Mouse (Mus musculus) left cerebral cortex, postnatal 36 days (tissue): ENCODE results near the gene Mrm2. TPM values are rescaled to one million over a fixed set of nuclear protein-coding genes. Genes with fewer than 3 reads are reported as not detected.
A peak's percentile ranks its signal among the peaks of the same experiment; 100 is the strongest.

Source experiments
- DNase-seq, 2 experiments: peaks; one replicate each; pipeline ENCODE4 v3.0.0; 2021 to 2022; ENCODE audit warnings: low spot score in 2 of 2, mixed read lengths in 1 of 2
- intact Hi-C: fragments of 180-260 bp; cut with DNase I; formaldehyde crosslinking; loops from one replicate; pipeline ENCODE4 v1.15.1; 2025
- total RNA-seq, 2 experiments: library from RNA; stranded (reverse); gene quantifications; 2 replicates each; pipeline ENCODE4 v1.2.3; 2021

Mrm2 gene
- total RNA-seq, 2 experiments from 2014 or later: 8.9 to 11.5 TPM

- DNase-seq: peak in 1 of 2 experiments; percentile 38
- intact Hi-C loops: loop anchor here (5.0 kb wide), 1 partner anchor 67 kb away; no protein-coding TSS in a partner anchor
Observed at GRCm38 (mm10) chr5:140284761-140285160, 46.9 kb downstream of the Mrm2 start.

GRCm38 (mm10) chr5:140284011-140284410, 47.7 kb downstream of the Mrm2 start:
- intact Hi-C loops: loop anchor here (5.0 kb wide), 1 partner anchor 67 kb away; no protein-coding TSS in a partner anchor
- DNase-seq: no peak

GRCm38 (mm10) chr5:140282900-140283299, 48.8 kb downstream of the Mrm2 start:
- intact Hi-C loops: loop anchor here (5.0 kb wide), 1 partner anchor 66 kb away; no protein-coding TSS in a partner anchor

GRCm38 (mm10) chr5:140282376-140282775, 49.3 kb downstream of the Mrm2 start:
- intact Hi-C loops: loop anchor here (5.0 kb wide), 1 partner anchor 65 kb away; no protein-coding TSS in a partner anchor
- DNase-seq: no peak

More at GRCm38 (mm10) chr5:140282900-140283299, 48.8 kb downstream of the Mrm2 start:
- no peak for DNase-seq

GRCm38 (mm10) chr5:140280205-140280604, 51.5 kb downstream of the Mrm2 start:
- no peak for DNase-seq
- intact Hi-C loops: loop anchor here (5.0 kb wide), 1 partner anchor 63 kb away; no protein-coding TSS in a partner anchor

Other genes starting within 250 kb of the Mrm2 start
- 10 to 100 TPM; 16.7 to 19.5 TPM for gene Mad1l1, start 10.3 kb downstream of the Mrm2 start, total RNA-seq
- 1 to 10 TPM; 6.2 to 7.6 TPM for gene Nudt1, start 10.2 kb downstream of the Mrm2 start, total RNA-seq
- gene Snx8, start 57.4 kb upstream of the Mrm2 start, total RNA-seq: 10 to 100 TPM; 12.1 to 15.1 TPM
- gene Eif3b, start 87.4 kb upstream of the Mrm2 start, total RNA-seq: 10 to 100 TPM; 86.7 to 90.1 TPM
- not detected for gene Gm4869, start 113.7 kb upstream of the Mrm2 start, total RNA-seq
- 10 to 100 TPM; 19.9 to 20.2 TPM for gene Chst12, start 173.7 kb upstream of the Mrm2 start, total RNA-seq
- gene Grifin, start 233.2 kb upstream of the Mrm2 start, total RNA-seq: under 1 TPM in 1 of 2 experiments, not detected in 1; 0.94 TPM